Mouse (Mus musculus) liver, adult (tissue): ENCODE results near the gene Tfip11.

Experiments
- GATA4 ChIP-seq: IDR thresholded peaks from 2 replicates; pipeline ENCODE4 v1.6.1; 2014; ENCODE audit warnings: mild to moderate bottlenecking, low read length; ENCODE audit not compliant: insufficient replicate concordance

Tfip11 gene

GRCm38 (mm10) chr5:112359520-112359919 is 33.4 kb downstream of the Tfip11 start:
- TF ChIP-seq GATA4, result no peak

- TF ChIP-seq GATA4, result no peak
These were observed 33.9 kb downstream of the Tfip11 start for GRCm38 (mm10) chr5:112360077-112360476.

- TF ChIP-seq GATA4, result no peak
These were observed 38.1 kb downstream of the Tfip11 start for GRCm38 (mm10) chr5:112364184-112364797.

- TF ChIP-seq GATA4, result no peak
These were observed 40.7 kb downstream of the Tfip11 start for GRCm38 (mm10) chr5:112366879-112367278.

- TF ChIP-seq GATA4, result no peak
These were observed 41.2 kb downstream of the Tfip11 start for GRCm38 (mm10) chr5:112367338-112367737.

- no peak for TF ChIP-seq GATA4
These were observed 41.8 kb downstream of the Tfip11 start for GRCm38 (mm10) chr5:112367929-112368328.

- no peak for TF ChIP-seq GATA4
These were observed 42.5 kb downstream of the Tfip11 start for GRCm38 (mm10) chr5:112368666-112369065.

GRCm38 (mm10) chr5:112369326-112369725 is 43.2 kb downstream of the Tfip11 start:
- TF ChIP-seq GATA4, result no peak

GRCm38 (mm10) chr5:112370236-112370813 is 44.2 kb downstream of the Tfip11 start:
- no peak for TF ChIP-seq GATA4

- TF ChIP-seq GATA4, result no peak
These were observed 45.8 kb downstream of the Tfip11 start for GRCm38 (mm10) chr5:112371933-112372332.

- TF ChIP-seq GATA4, result no peak
These were observed 50.0 kb downstream of the Tfip11 start for GRCm38 (mm10) chr5:112376111-112376510.

- TF ChIP-seq GATA4, result no peak
These were observed 51.2 kb downstream of the Tfip11 start for GRCm38 (mm10) chr5:112377380-112377779.

- TF ChIP-seq GATA4, result no peak
These were observed 52.6 kb downstream of the Tfip11 start for GRCm38 (mm10) chr5:112378716-112379115.

- no peak for TF ChIP-seq GATA4
These were observed 55.0 kb downstream of the Tfip11 start for GRCm38 (mm10) chr5:112381154-112381553.

- TF ChIP-seq GATA4, result no peak
These were observed 55.9 kb downstream of the Tfip11 start for GRCm38 (mm10) chr5:112382042-112382441.

- no peak for TF ChIP-seq GATA4
These were observed 56.6 kb downstream of the Tfip11 start for GRCm38 (mm10) chr5:112382641-112383330.
